Mouse (Mus musculus): ENCODE measurements around the gene Prl7b1.

The Prl7b1 gene

DNA sequence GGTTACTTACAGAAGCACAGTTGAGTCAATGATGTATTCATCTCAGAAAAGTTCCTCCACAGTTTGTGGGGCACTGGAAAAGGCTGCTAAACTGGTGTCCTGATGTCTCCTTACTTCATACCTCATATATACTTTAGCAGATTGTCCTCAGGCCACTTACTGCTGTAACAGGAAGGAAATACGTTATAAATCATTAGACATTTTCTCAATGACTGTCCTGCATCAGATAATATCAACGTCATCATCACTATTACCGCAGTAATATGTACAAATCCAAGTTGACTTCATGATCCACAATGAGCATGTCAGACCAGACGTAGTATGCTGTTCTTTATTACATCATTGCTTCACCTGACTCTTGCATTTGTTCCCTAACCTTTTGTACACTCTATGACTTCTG, at the start of gene Prl7b1:
Gene Prl7b1 (minus strand): TSS at position 101 of the 400 bp plus-strand sequence.
- no peak for DNase-seq

GRCm38 (mm10) chr13:27642393-27642792, 32.0 kb upstream of the Prl7b1 start, which contains the start of gene Prl7a1:
Gene Prl7a1, minus strand, starts transcription at chr13:27642493.
- no peak for DNase-seq

- DNase-seq, result no peak
Observed at GRCm38 (mm10) chr13:27582071-27582470, 28.3 kb downstream of the Prl7b1 start, which contains the start of gene Prl8a1. Gene Prl8a1, minus strand, starts transcription at chr13:27582171.

DNA sequence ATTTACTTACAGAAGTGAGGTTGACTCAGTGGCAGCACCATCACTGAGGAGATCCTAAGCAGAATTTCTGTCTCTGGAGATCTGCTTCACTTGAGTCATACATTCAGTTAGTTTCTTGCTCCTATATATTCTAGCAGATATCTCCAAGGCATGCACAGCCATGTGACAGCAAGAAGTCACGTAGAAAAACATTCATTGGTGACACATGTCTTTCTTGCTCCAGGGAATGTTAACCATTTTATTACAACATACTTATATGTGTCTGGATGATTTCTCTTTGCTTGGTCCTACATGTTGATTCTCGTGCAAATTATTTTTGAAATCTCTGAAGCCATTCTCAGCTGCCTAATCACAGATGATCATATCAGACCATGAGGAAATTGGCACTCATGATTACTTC, 45.9 kb downstream of the Prl7b1 start, which contains the start of gene Prl8a9:
Gene Prl8a9 (minus strand): TSS at position 101 of the 400 bp plus-strand sequence.
- no peak for DNase-seq

DNA sequence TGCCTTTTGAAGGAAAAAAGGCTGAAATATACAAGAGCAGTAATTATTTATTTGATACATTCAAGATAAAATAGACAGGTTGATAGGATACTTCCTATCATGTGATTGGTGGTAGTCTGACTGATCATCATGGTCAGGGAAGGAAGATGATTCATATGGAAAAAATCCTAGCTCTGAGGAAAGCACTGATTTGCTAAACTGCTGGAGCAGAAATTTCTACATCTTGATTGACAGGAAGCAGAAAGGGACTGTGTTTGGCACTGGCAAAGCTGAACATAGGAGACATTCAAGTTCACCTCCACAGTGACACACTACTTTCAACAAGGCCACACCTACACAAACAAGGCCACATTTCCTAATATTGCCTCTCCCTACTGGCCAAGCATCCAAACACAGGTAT, 57.0 kb downstream of the Prl7b1 start:
- DNase-seq, result no peak
